Mouse (Mus musculus) ES-Bruce4 (cell line): ENCODE results near the gene Ccdc141. TPM values are rescaled to one million over a fixed set of nuclear protein-coding genes. Genes with fewer than 3 reads are reported as not detected.

ENCODE experiments used
- H3K27ac ChIP-seq: 2 replicates; pipeline ENCODE4 v1.5.1; 2012; ENCODE audit warnings: low read length, inconsistent platforms; ENCODE audit not compliant: insufficient read depth
- H3K27me3 ChIP-seq: 2 replicates; pipeline ENCODE4 v1.6.1; 2012; ENCODE audit warnings: mild to moderate bottlenecking, low read length, inconsistent platforms; ENCODE audit not compliant: control insufficient read depth, poor library complexity, insufficient read depth, severe bottlenecking
- H3K36me3 ChIP-seq: 2 replicates; pipeline ENCODE4 v1.6.1; 2012; ENCODE audit warnings: inconsistent platforms, mild to moderate bottlenecking, low read length, moderate library complexity; ENCODE audit not compliant: control insufficient read depth, poor library complexity, insufficient read depth, severe bottlenecking
- H3K4me1 ChIP-seq: one replicate; pipeline ENCODE4 v1.8.1; 2011; ENCODE audit warnings: low read length; ENCODE audit not compliant: control insufficient read depth, insufficient read depth
- H3K4me3 ChIP-seq: 2 replicates; pipeline ENCODE4 v1.5.1; 2011; ENCODE audit warnings: low read depth, mild to moderate bottlenecking, low read length
- H3K9ac ChIP-seq: 2 replicates; pipeline ENCODE4 v1.6.1; 2012; ENCODE audit warnings: low read depth, mild to moderate bottlenecking, inconsistent platforms; ENCODE audit not compliant: poor library complexity, severe bottlenecking
- H3K9me3 ChIP-seq: replicated peaks from 2 replicates; pipeline ENCODE4 v1.6.1; 2012; ENCODE audit warnings: mild to moderate bottlenecking, low read length, inconsistent platforms; ENCODE audit not compliant: control insufficient read depth, poor library complexity, insufficient read depth, severe bottlenecking
- CTCF ChIP-seq: IDR thresholded peaks from one replicate; pipeline ENCODE4 v1.8.1; 2011; ENCODE audit warnings: low read depth, low read length
- EP300 ChIP-seq: IDR thresholded peaks from 2 replicates; pipeline ENCODE4 v1.6.1; 2011; ENCODE audit warnings: low read depth, low read length; ENCODE audit not compliant: insufficient read depth
- POLR2A ChIP-seq: IDR thresholded peaks from one replicate; pipeline ENCODE4 v1.8.1; 2011; ENCODE audit warnings: low read length; ENCODE audit not compliant: insufficient read depth
- polyA plus RNA-seq: library from polyadenylated mRNA; stranded (reverse); fragments of >200 nt; gene quantifications from 2 replicates; pipeline ENCODE4 v1.2.4, GENCODE M21; 2011; ENCODE audit warnings: low read depth; ENCODE audit not compliant: missing spikeins, insufficient read depth, insufficient read length

The Ccdc141 gene
- polyA plus RNA-seq, 1 experiment = 6.6 TPM

DNA sequence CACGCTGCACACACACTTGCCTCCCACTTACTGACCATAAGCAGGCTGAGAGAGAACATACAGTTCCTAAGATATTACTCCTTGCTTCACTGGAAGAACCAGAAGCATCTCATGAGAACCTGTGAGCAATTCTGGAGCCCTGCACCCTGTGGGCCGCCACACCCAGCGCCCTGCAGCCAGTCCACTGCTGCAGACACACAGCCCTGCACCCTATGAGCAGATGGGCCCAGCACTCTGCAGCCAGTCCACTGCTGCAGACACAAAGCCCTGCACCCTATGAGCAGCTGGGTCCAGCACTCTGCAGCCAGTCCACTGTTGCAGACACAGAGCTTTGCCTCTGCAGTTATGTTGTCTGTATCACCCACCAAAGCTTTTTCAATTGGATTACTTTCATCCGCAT is 29.9 kb upstream of the Ccdc141 start:
- no peak overlapping the region for H3K27ac ChIP-seq

DNA sequence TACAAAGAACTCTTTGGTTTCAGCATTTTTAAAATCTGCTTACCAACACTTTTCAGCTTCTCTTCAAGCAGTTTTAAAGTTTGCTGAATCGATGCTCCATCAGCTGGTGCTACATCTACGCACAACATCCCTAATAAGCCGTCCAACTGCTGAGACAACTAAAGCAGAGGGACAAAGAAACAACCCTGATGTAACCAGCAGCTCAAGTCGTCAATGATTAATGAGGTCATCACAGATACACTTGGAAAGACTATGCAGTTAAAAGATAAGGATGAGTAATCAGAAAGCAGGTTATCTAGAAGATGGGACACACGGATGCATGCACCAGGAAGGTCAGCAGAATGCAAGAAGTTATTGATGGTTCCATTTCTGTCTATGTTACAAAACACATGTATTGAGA is 27.8 kb upstream of the Ccdc141 start:
- Histone ChIP-seq H3K4me3 (no peak overlapping the region), H3K9ac (no peak overlapping the region), H3K27me3 (no peaks in the 10 kb centered on the region), H3K9me3 (no peaks in the 10 kb centered on the region), H3K27ac (no peak overlapping the region), H3K36me3 (no peaks in the 10 kb centered on the region), H3K4me1 (no peaks in the 10 kb centered on the region)
- TF ChIP-seq CTCF (no peak), EP300 (no peak), POLR2A (no peak)

More for the DNA sequence above, 29.9 kb upstream of the Ccdc141 start:
- H3K27me3 ChIP-seq = no peaks in the 10 kb centered on the region
- no peak for TF ChIP-seq POLR2A
- no peak for TF ChIP-seq CTCF
- TF ChIP-seq EP300 = no peak
- no peaks in the 10 kb centered on the region for H3K9me3 ChIP-seq
- no peaks in the 10 kb centered on the region for H3K36me3 ChIP-seq
- no peak overlapping the region for H3K9ac ChIP-seq
- no peak overlapping the region for H3K4me3 ChIP-seq
- H3K4me1 ChIP-seq = no peaks in the 10 kb centered on the region

DNA sequence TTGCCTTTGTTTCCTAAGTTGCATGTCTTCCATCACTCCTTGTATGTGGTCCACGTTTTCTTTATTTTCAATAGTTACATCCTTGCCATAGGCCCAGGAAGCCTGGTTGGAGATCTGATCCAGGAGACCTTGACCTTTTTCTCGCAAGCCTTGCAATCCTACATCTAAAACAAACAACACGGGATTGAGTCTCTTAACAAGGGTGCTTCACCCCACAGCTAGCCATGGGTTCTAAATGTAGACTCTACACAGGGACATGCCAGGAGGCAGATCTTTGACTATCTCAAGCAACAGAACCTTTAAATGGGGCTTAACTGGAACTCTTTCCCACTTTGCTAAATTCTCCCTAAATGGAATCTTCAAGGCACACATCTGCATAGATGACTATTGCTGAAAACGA is 26.4 kb upstream of the Ccdc141 start:
- H3K4me1 ChIP-seq = no peaks in the 10 kb centered on the region
- H3K27ac ChIP-seq = no peak overlapping the region
- no peak for TF ChIP-seq EP300
- no peak for TF ChIP-seq POLR2A
- no peak for TF ChIP-seq CTCF
- no peak overlapping the region for H3K4me3 ChIP-seq
- no peaks in the 10 kb centered on the region for H3K9me3 ChIP-seq
- H3K27me3 ChIP-seq = no peaks in the 10 kb centered on the region
- H3K36me3 ChIP-seq = no peaks in the 10 kb centered on the region
- H3K9ac ChIP-seq = no peak overlapping the region

DNA sequence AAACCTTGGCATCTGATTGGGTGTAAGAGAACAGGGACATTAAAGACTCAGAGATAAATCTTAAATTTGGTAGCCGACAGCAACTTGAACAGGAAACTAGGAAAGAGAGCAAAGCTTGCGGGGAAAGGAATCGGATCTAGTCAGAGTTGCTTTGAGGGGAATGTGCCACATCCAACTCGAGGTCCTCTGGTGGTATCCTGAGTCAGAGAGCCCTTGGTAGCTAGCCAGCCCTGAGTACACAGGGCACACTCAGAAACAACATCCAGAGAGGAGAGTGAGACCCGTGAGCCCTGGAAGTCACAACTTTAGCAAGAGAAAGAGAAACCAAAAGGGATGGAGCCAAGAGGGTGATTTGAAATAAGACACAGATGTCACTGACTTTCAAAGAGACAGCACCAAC is 24.6 kb upstream of the Ccdc141 start:
- Histone ChIP-seq H3K4me1 (no peaks in the 10 kb centered on the region), H3K9ac (no peak overlapping the region), H3K36me3 (0 out of 2 replicates have a peak, but pooled peaks cover 3% of the 10 kb centered on the region), H3K27me3 (no peaks in the 10 kb centered on the region), H3K9me3 (no peaks in the 10 kb centered on the region), H3K27ac (no peak overlapping the region), H3K4me3 (no peak overlapping the region)
- TF ChIP-seq POLR2A (no peak), EP300 (no peak), CTCF (no peak)

DNA sequence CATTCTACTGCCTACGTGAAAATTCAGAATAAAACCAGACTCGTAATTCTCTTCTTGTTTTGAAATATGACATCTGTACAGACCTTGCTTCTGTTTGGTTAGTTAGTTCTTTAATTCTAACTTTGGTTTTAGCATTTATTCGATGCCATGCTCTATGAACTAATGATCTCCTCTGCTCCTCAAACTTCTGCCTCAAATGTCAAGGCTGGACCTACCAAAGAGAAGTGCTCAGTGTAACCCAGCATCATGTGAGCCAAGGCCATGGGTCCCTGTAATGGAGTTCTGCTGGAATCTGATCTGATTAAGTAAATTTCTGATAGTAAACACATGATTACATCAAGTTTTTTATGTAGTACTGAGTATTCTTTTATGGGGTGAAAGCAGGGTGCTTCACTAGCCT is 21.4 kb upstream of the Ccdc141 start:
- no peak overlapping the region for H3K4me3 ChIP-seq
- no peaks in the 10 kb centered on the region for H3K9me3 ChIP-seq
- no peak overlapping the region for H3K27ac ChIP-seq
- no peaks in the 10 kb centered on the region for H3K4me1 ChIP-seq
- H3K36me3 ChIP-seq = 0 out of 2 replicates have a peak, but pooled peaks cover 3% of the 10 kb centered on the region
- no peak overlapping the region for H3K9ac ChIP-seq
- H3K27me3 ChIP-seq = no peaks in the 10 kb centered on the region
- TF ChIP-seq POLR2A = no peak
- TF ChIP-seq CTCF = no peak
- TF ChIP-seq EP300 = no peak

DNA sequence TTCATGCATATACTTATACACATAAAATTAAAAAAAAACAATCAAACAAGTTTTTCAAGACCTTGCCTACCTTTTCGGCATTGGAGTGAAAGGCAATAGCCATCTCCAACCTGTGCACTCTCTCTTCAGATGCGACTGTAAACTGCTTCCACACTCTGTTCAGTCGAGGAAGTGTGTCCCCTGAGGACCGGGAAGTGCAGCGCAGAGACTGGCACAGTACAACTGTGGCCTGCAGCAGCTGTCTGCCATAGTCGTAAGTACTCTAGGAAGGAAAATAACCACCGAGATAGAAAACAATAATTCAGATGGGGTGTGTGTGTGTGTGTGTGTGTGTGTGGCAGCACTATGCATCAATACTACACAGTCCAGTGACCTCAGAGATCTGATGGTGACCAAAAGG is 20.5 kb upstream of the Ccdc141 start:
- no peak overlapping the region for H3K27ac ChIP-seq
- H3K36me3 ChIP-seq = 0 out of 2 replicates have a peak, but pooled peaks cover 3% of the 10 kb centered on the region
- no peak overlapping the region for H3K9ac ChIP-seq
- H3K27me3 ChIP-seq = no peaks in the 10 kb centered on the region
- H3K4me1 ChIP-seq = no peaks in the 10 kb centered on the region
- H3K9me3 ChIP-seq = no peaks in the 10 kb centered on the region
- H3K4me3 ChIP-seq = no peak overlapping the region
- TF ChIP-seq POLR2A (no peak), EP300 (no peak), CTCF (no peak)
